Mouse (Mus musculus) spleen, postnatal 36 days (tissue): ENCODE results near the gene Bet1l.

Experiments
- DNase-seq, 2 experiments: peaks; one replicate each; pipeline ENCODE4 v3.0.0; 2022; ENCODE audit warnings: low spot score in 2 of 2, mixed read lengths in 1 of 2

Gene Bet1l

DNA sequence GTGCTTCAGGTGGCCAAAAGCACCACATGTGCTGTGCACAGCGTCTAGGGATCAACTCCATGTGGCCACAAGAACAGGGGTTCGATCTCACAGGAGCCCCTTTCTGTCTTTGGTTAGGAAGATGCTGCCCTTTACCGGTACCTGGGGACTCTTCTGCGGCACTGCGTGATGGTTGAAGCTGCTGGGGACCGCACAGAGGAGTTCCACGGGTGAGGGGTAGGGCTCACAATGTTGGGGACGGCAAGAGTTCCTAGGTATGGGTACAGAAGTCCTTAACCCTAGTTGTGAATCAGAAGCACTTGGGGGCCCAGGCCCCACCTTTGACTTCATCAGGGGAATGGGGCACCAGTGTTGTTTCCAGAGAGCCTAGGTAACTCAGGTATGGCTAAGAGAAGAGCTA lies 1.4 kb upstream of the Bet1l start:
- no peak for DNase-seq

DNA sequence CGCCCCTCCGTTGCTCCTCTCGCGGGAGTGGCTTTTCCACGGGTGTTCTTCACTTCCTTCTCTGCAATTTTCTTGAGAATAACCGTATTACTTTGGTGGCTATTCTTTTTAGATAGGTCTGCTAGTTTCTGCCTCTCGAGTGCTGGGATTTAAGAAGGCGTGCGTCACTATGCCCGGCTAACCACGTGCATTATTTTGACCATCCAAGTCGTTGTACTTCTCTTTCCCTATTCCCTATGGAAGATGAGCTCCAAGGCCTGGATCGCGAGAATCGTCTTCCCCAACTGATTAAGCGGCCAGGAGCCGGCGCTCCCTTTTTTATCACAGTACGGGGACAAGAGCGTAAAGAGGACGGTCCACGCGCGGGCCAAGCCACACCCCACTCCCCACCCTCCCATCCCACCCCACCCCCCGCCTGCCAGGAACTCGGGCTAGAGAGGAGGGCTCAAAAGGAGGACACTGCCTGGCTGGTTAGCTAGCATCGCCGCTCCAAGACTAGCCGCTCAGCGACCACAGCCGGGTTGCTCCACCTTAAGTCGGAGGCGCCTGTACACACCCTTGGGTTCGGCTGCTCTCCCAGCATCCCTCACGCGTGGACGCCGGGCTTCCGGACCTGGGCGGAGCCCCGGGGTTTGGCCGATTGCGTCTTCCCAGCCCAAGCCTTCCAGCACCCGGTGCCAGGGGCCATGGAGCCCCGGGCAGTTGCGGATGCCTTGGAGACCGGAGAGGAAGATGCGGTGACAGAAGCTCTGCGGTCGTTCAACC lies 410 bp downstream of the Bet1l start, which contains the start of gene Ric8a:
Ric8a (plus strand) TSS at position 173 of the 765 bp plus-strand sequence.
- DNase-seq, result peak; percentile 89 to 91

DNA sequence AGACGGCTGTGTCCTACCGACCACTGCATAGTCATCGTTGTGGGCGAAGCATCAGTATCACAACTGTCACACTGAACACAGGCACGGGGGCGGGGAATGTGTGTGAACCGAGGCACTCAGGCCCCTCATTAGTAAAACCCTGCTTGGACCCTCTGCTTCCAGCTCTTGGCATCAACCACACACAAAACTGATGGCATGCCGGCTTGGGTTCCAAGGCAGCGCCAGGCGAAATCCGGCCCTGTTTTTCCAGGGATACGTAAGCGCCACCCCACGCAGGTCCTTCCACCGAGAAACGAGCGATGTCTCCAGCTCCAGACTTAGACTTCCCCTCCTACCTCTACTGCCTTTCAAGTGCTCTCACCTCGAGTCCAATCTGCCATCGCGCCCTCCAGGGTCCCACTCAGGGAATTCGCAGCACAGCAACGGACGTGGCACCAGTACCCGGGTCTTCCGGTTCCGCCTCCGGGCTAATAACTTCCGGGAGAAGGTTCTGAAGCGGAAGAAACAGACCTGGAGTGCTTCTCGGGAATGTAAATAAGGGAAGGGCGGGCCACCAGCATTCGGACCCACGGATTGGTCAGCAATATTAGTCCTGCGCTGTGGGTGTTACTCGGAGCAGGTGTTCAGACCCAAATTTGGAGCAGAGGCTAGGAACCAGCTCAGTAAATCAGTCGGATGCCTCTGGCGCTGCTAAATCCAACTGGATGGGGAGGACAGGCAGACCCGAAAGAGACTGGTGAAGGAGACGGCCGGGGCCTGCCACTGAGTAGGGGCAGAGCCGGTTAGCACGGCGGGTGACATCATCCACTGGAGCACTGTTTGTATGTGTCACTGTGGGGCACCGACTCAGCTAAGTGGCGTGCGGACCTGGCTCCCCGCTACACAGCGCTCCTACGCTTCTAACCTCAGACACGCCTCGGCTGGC lies 1.3 kb downstream of the Bet1l start, which contains the start of gene Gm45785:
Gm45785 (minus strand) TSS at position 472 of the 925 bp plus-strand sequence.
- DNase-seq, result peak; percentile 84 to 88

DNA sequence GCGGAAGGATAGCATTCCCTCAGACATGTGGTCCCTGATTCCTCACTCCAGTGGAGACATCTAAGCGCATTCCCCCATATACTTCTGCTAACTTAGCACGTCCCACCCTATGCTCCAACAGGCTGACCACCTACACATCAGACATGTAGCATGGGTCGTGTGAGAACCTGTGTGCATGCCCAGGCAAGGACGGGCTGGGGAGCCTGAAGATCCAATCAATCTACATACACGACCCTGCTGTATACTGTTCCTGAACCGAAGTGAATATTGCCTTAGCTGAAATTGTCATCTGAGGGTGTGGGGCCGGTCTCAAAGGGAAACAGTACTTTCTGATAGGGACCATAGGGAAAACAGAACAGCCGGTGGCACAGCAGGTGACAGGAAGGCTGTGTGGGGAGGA lies 2.2 kb downstream of the Bet1l start:
- DNase-seq, result no peak

DNA sequence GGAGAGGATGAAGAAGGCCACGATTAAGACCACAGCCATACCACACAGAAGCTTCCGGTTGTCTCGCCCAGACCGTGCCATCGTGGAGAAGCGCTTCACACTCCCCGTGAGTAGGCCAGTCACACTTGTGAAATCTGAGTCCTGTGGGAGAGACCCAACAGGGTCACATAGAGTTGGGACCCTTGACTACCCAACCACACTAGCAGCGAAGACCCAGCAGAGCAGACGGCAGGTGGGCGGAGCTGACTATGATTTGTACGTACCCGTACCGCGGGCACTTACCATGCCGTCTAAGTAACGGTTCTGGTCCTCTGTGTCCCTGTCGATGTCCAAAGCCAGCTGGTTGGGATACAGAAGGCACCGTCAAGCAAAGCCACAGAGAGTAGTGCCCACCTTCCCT lies 2.9 kb downstream of the Bet1l start:
- no peak for DNase-seq

DNA sequence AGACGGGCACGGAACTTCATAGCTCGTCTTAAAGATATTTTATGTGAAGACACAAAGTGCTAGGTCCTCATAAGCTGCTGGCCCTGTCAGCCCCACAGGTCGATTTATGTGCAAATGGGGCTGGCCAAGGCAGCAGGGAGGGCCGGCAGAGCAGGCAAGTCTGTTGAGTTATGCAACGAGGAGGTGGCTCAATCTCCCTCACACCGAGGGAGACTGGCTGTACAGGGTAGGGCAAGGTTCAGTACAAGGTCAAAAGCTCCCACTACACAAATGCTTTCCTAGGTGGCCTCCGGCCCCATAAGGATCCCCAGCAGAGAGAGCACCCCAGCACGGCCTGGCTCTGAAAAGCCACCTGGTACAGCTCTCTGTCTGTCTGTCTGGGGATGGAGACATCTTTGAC lies 4.0 kb downstream of the Bet1l start:
- no peak for DNase-seq

DNA sequence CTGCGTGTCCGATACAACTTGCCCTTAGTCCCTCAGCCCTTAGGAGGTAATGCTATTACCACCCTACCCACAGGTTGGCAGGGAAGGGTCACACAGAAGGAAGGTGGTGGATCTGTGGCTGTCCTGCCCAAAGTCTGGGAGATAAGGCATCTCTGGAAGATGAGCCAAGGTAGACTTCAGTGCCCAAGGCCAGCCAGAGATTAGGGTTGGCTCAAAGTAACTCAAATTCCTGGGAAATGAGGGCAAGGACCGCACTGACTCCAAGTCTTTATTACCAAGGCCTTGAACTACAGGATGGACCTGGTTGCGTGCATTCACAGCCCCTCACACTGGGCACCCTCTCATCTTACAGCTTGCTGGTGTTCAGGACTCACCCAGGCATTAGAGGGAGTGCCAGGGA lies 5.5 kb downstream of the Bet1l start:
- no peak for DNase-seq

DNA sequence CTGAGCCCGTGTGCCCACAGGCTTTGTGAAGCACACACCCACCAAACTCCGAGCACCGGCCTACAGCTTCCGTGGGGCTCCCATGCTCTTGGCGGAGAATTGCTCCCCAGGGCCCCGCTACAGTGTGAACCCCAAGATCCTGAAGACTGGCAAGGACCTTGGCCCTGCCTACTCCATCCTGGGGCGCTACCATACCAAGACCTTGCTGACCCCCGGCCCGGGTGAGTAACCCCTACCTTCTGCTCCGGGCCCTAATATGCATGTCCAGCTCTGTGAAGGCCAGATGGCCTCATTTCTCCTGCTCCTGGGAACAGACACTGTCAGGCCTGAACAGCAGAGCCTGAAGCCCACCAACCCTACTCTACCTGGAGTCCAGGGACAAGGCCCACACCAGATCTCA lies 8.8 kb downstream of the Bet1l start:
- DNase-seq, result no peak

DNA sequence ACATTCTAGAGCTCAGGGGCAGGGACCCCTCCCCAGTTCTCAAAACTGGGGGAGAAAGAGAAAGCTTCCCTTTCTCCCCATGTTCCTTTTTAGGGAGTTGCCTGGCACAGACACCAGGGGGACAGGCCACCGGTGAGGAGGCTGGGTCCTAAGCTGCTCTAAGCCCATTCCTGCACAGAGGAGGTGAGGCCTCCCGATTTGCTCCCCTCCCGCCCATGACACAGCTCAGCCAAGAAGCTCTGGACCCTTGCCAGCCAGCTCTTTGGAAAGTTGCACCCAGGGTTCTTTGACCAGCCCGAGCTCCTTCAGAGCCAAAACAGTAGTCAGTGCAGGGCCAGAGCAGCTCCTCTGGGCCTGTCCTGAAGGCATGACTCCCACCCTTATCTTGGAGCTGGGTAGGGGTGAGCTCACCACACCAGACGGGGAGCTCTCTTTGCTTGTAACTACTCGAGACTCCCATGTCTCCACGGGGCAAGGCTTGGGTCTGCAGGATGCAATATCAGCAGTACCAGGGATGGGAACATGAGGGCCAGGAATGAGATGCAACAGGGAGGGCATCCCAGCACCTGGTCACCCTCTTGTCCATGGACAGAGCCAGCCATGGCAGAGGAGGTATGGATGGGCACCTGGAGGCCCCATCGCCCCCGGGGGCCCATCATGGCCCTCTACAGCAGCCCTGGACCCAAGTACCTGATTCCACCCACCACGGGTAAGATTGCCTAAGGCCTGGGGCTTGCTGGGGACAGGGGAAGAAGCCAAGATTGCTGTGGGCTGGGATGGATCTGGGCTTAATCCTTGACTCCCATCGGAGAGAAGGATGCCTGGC lies 9.4 kb downstream of the Bet1l start, which contains the start of gene Odf3:
Odf3 (plus strand) TSS at position 51 of the 826 bp plus-strand sequence.
- no peak for DNase-seq

DNA sequence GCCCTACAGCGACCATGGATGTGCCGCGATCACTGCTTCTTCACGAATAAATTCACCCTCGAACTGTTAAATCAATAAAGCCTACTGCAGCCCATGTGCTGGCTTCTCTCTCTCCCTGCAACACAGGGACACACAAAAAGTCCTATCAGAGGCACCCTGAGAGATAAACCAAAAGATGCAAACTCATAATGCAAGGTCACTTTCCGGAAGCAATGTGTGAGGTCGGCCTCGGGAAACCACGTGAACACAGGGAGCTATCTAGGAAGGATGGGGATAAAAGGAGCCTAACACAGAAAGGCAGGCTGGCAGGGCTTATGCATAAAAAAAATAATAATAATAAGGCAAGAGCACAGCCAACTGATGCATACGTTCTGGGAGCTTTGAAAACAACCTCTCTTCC lies 10.7 kb downstream of the Bet1l start:
- no peak for DNase-seq

DNA sequence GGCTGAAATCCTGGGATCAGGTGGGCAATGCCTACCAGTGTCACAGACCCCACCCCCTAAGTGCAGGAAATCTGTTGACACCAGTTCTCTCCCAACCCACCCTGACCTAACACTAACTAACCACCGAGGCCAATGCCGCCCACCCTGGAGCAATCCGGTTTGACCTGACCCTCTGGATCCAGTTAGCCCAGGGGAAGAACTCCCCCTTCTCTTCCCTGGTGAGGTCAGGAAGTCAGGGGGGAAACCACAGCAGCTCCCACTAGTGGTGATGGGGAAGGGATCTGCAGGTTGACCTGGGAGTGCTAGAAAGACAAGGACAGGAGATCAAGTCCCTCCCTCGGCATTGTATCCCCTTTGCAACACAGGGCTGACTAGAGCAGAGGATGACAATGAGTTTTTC lies 11.7 kb downstream of the Bet1l start:
- no peak for DNase-seq

DNA sequence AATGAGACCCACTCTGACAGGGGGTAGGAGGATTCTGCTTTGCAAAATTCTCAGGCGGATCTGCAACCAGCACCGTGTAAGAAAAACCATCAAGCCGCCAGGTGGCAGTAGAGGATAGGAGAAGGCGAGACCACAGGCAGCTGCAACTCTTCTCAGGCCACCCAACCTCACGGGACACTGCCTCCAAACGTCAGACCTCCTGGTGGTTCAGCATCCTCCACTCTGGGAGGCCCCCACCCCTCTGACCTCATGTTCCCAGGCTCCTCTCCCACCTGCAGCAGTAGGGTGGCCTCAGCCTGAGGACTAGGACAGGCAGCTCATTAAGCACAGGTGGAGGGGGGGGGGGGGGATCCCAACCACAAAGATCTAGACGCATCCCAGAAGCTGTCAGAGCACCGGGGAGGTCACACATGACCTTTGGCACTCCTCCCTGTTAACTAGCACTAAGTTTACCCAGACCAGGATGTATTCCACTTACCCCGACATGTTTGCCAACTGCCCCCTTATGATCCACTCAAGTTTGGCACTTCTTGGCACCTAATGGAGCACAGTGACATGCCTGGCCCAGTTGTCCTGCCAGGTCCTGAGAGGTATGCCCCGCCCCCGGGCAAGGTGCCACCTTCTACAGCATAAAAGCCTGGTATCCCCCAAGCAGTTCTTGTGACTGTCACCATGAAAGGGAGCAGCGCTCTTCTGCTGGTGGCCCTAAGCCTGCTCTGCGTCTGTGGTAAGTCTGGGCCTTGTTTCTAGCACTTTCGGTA lies 12.3 kb downstream of the Bet1l start, which contains the start of gene Scgb1c1:
Scgb1c1 (plus strand) TSS at position 643 of the 761 bp plus-strand sequence.
- DNase-seq, result peak; percentile 77 to 83

DNA sequence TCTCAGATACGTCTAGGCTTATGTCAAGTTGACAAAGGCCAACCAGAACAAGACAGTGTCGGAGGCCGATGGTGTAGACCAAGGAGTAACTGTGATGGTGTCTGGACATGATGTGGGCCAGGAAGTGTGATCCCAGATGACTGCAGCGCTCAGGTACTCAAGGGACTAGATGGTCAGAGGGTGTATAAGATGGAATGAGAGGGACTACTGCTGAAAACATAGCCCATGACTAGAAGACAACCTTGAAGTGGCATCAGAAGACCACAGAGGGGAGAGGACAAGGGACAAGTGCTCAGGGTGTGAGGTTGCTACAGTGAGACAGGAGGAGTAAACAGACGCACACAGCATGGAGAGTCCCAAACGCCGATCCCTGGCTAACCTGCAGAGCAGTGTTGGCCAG lies 13.6 kb downstream of the Bet1l start:
- no peak for DNase-seq

DNA sequence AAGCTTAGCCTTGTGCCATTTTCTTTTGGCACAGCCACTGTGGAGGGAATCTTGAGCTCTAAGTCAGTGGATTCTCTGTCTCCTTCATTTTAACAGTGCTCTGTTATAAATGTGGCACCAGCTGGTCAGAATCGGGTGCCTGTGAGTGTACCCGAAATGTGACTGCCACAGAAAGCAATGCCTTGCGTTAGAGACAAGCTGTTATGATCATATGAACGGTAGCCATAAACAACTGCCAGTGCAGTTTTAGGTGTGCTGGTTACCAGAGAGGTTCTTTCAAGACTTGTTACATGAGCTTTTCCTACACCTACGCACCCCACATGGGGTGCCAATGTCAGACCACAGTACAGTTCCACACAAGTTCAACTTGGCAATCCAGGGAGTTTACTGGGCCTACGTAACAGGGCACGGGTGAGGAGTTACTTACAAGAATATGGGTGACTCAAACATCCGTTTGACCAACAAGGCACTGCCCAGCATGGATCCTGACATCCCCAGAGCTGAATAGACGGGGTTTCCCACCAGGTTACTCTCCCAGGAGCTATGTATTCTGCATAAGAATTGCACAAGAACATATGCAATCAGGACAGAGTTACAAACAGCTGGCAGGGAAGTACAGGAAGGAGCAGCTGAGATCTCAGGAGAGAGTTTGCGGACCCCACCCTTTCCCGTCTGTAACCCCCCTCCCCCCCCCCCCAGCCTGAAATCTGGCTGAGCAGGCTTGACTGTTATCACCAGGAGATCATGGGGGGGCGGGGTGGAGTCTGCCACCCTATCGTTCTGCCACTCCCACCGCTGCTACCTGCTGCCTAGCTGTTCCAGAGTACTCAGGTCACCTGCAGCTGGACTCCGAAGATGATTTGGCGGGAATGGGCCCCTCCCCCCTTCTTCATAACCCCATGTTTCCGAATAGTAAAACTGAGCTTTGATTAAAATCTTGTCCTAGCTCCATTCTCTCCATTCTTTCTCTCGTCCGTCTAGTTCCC lies 16.3 kb downstream of the Bet1l start:
- no peak for DNase-seq

DNA sequence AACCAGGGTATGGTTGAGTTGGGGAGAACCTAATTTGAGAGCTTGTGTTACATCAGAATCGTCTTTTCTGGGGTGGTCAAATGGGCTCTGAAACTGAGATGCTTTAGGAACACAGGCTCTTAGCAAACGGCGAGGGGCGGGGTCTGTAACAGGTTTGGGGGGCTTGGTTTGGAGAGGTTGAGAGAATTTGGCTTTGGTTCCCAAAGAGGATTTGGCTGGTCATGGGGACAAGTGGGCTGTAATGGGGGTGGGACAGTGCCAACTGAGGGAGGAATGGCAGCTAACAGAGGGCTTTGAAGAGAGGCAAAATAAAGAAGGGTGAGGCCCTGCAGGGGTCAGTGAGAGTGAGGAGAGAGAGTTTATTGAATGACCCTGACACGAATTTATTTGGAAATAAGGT lies 17.8 kb downstream of the Bet1l start:
- DNase-seq, result no peak

DNA sequence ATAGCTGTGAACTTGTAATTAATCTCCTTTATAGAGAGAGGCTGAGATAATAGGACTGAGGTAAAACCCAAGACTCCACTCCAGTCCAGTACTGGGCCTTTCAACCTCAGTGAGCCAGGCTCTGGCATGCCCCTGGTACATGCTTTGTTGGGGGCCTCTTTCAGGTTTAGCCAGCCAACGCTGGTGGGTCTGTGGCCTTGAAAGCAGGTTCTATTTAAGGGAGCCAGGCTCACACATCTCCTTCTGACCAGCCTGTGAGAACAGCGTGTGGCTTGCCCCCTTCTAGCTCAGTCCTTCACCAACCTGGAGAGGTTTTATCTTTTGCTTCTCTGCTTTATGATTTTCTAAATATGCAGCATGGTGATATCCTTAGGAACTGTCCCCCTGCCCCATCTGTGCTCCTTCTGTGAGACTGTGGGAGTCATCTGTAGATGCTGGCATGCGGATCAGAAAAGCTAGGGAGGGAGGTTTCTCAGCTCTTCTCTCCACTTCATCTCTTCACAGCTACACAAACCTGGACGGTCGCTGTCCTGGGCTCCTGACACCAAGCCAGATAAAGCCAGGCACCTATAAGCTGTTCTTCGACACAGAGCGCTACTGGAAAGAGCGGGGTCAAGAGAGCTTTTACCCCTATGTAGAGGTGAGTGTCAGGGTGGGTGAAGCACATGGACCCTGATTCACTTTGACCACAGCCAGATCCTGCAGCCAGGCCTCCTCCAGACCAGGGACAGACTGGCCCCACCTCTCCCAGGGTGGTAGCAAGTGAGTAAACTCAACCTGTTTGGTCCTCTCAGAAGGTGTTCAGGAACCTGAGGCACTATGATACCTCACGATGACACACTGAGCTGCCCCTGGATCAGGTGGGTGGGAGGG lies 20.9 kb downstream of the Bet1l start:
- DNase-seq, result no peak

DNA sequence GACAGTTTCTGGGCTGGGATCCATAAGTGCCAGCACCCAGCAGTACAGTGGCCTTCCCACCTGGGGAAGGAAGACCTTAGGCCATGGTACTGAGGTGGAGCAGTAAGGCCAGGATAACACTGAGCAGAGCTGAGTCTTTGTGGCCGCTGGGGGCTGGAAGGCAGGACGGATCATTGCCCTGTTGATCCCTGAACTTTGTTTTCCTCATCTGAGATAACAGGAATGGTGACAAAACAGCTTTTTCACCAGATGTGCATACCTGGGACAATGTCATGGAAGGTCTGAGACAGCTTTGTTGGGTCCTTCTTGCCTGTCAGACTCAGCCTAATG lies 21.7 kb downstream of the Bet1l start:
- DNase-seq, result no peak

DNA sequence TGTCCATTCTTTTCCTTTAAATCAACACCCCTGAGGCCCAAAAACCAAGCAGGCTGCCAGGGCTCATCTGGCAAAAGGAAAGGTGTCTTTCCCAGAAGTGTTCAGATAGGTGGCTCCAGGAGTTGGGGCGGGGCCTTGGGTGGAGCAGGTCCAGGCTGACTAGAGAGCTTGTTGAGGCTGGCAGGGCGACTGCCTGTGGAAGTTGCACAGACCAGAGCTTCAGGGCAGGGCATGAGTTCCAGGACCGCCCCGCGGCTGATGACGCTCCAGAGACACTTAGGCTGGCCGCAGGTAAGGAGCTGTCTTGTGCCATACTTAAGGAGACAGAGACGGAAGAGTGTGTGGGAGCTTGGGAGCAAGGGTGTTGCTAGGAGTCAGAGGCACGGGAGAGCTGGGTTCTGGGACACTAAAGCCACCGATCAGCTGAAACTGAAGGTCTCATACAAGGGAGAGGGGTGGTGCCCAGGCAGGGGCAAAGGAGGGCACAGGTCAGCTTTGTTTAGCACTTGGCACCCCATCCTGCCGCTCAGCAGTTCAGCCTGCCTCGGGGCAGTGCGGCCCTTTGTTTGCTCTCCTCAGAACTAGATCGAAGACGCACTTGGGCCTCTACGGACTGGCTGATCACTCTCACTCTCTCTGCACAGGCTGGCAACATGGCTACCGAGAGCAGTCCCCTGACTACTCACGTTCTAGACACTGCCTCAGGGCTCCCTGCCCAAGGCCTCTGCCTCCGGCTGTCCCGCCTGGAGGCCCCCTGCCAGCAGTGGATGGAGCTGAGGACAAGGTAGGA lies 22.2 kb downstream of the Bet1l start, which contains the start of gene Urah:
Urah (plus strand) TSS at position 51 of the 790 bp plus-strand sequence.
- no peak for DNase-seq
